Mouse (Mus musculus): ENCODE measurements around the gene Dnm3.

GRCm38 (mm10) chr1:162126856-162127792 is 350.7 kb downstream of the Dnm3 start:
- no peak for TF ChIP-seq CTCF (IDR thresholded peaks at IDR 0.05)
- TF ChIP-seq POLR2A (IDR thresholded peaks at IDR 0.05; ENCODE audit: insufficient read depth, low read depth, low read length), result no peak

All from heart, adult 2 months (tissue).